Mouse (Mus musculus): ENCODE measurements around the gene BC107364.

GRCm38 (mm10) chr3:96494912-96495311 lies 42.8 kb upstream of the BC107364 start:
- no peak for TF ChIP-seq CTCF (IDR thresholded peaks at IDR 0.05 in 2 of 3, conservative IDR thresholded peaks at IDR 0.05 in 1 of 3; ENCODE audit: control insufficient read depth in 1 of 3, insufficient read depth in 1 of 3, low read depth in 2 of 3, low read length in 3 of 3, poor library complexity in 1 of 3, severe bottlenecking in 1 of 3)
- TF ChIP-seq ZKSCAN1 (IDR thresholded peaks at IDR 0.05; ENCODE audit: low read depth, low read length): no peak
- no peak for TF ChIP-seq ZC3H11A (IDR thresholded peaks at IDR 0.05; ENCODE audit: low read depth, low read length)
- TF ChIP-seq UBTF (IDR thresholded peaks at IDR 0.05; ENCODE audit: borderline replicate concordance, insufficient read depth, low read depth, low read length): no peak
- no peak for TF ChIP-seq MYC (IDR thresholded peaks at IDR 0.05; ENCODE audit: low read depth, low read length)
- no peak for TF ChIP-seq TAL1 (IDR thresholded peaks at IDR 0.05; ENCODE audit: low read length)
- no peak for TF ChIP-seq USF1 (IDR thresholded peaks at IDR 0.05; ENCODE audit: low read depth, low read length)

Measured in MEL (cell line).